Mouse (Mus musculus): ENCODE results near the gene a.

DNA sequence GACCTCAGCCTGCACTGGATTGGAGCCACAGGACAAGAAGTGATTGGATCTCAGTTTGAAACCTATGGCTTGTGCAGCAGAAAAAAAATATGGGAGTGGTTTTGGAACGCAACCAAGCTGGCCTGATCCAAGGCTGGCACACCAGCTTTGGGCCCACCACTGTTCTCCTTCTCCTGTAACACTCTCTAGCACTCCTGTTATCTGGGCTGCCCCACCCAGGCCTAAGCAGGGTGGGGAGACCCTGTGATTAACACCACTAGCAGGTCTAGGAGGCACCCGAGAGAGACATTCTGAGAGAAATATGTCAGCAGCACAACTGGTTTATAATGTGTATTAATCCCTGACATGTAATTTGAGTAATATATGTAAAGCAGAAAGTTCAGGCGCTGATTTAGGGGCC lies 28.0 kb upstream of the a start:
- TF ChIP-seq EP300 (IDR thresholded peaks at IDR 0.05; ENCODE audit: insufficient read depth, low read depth, low read length) (no peak), POLR2A (IDR thresholded peaks at IDR 0.05; ENCODE audit: insufficient read depth, low read depth, low read length) (no peak), CTCF (IDR thresholded peaks at IDR 0.05) (no peak)
